Mouse (Mus musculus): Measurements from ENCODE around the gene Tmem171. TPM values are rescaled to one million over a fixed set of nuclear protein-coding genes. Genes with fewer than 3 reads are reported as not detected.

Tmem171 gene
- polyA plus RNA-seq (2015; fragmentation: Nextera tagmentation; extraction: Ambion mirVana): not detected in 2 replicates

GRCm38 (mm10) chr13:98694773-98695314 is at the start of gene Tmem171:
Tmem171 (minus strand) TSS chr13:98694834.
- Histone ChIP-seq H3K9ac (peak within 1 kb of the TSS; percentile 45), H3K27ac (no peak within 1 kb of the TSS), H3K27me3 (peaks cover 34% of the 10 kb centered on the region), H3K4me1 (peaks cover 8% of the 10 kb centered on the region), H3K9me3 (replicated peaks) (no peaks in the 10 kb centered on the region), H3K4me2 (peak within 1 kb of the TSS; percentile 59), H3K4me3 (peak within 1 kb of the TSS; percentile 29), H3K36me3 (ENCODE audit: poor library complexity, severe bottlenecking) (no peaks in the 10 kb centered on the region)
- ATAC-seq: peak; percentile 45; the same call in 1 of the 2 replicates
- 7% methylated on average over 36 of the region's 44 CpGs for WGBS

- Histone ChIP-seq H3K9ac (no peak overlapping the region), H3K9me3 (replicated peaks) (no peaks in the 10 kb centered on the region), H3K36me3 (ENCODE audit: poor library complexity, severe bottlenecking) (peaks cover 35% of the 10 kb centered on the region), H3K4me3 (no peak overlapping the region), H3K4me1 (no peaks in the 10 kb centered on the region), H3K27me3 (no peaks in the 10 kb centered on the region), H3K27ac (no peak overlapping the region), H3K4me2 (no peak overlapping the region)
- no peak for ATAC-seq
Observed at GRCm38 (mm10) chr13:98743829-98744228, 49.2 kb upstream of the Tmem171 start.

GRCm38 (mm10) chr13:98743214-98743613 is 48.6 kb upstream of the Tmem171 start:
- 92% methylated on average over 6 of the region's 6 CpGs for WGBS
- H3K9ac ChIP-seq: no peak overlapping the region
- H3K4me2 ChIP-seq: no peak overlapping the region
- no peaks in the 10 kb centered on the region for H3K4me1 ChIP-seq
- no peaks in the 10 kb centered on the region for H3K9me3 ChIP-seq (replicated peaks)
- peaks cover 38% of the 10 kb centered on the region for H3K36me3 ChIP-seq (ENCODE audit: poor library complexity, severe bottlenecking)
- ATAC-seq: no peak
- H3K4me3 ChIP-seq: no peak overlapping the region
- no peak overlapping the region for H3K27ac ChIP-seq
- H3K27me3 ChIP-seq: no peaks in the 10 kb centered on the region

DNA sequence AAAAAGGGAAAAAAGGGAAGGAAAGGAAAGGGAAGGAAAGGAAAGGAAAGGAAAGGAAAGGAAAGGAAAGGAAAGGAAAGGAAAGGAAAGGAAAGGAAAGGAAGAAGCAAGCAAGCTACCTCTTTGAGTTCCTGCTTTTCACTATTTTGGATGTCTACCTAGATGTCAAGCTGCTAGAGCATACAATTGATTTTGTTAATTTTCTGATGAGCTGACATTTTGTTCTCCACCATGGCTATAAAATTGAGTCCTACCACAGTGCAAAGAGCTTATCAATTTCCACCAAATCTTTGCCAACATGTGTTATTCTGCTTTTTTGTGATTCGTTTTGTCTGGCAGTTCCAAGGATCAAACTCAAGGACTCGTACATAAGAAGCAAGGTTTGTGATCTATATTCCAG is 43.6 kb upstream of the Tmem171 start:
- H3K9ac ChIP-seq: no peak overlapping the region
- no peak for ATAC-seq
- no peaks in the 10 kb centered on the region for H3K9me3 ChIP-seq (replicated peaks)
- no peaks in the 10 kb centered on the region for H3K27me3 ChIP-seq
- H3K27ac ChIP-seq: no peak overlapping the region
- peaks cover 31% of the 10 kb centered on the region for H3K36me3 ChIP-seq (ENCODE audit: poor library complexity, severe bottlenecking)
- no peak overlapping the region for H3K4me3 ChIP-seq
- WGBS: 95% methylated on average over 2 of the region's 2 CpGs
- H3K4me1 ChIP-seq: no peaks in the 10 kb centered on the region
- H3K4me2 ChIP-seq: no peak overlapping the region

DNA sequence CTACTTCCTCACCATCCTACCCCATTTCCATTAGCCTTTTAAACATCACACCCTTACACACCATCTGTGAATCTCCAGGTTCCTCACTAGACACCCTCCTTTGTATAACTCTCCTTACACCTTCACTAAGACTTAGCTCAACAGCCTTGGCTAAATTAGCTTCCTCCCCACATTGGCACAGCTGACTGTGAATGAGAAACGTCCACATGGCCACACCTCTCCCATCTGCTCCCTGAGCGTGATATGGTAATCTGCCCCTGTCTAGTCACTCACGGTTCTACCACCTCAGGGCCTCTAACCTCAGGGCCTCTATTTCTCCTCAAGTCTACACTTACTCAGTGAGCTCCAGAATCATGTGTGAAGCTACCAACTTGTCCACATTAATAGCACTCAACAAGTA is 38.7 kb upstream of the Tmem171 start:
- Histone ChIP-seq H3K4me3 (no peak overlapping the region), H3K4me1 (no peaks in the 10 kb centered on the region), H3K27ac (no peak overlapping the region), H3K27me3 (no peaks in the 10 kb centered on the region), H3K4me2 (no peak overlapping the region), H3K9me3 (replicated peaks) (no peaks in the 10 kb centered on the region), H3K9ac (no peak overlapping the region), H3K36me3 (ENCODE audit: poor library complexity, severe bottlenecking) (peaks cover 45% of the 10 kb centered on the region)
- WGBS: 60% methylated on average over 3 of the region's 3 CpGs
- peak; percentile 33; the same call in 1 of the 2 replicates for ATAC-seq

DNA sequence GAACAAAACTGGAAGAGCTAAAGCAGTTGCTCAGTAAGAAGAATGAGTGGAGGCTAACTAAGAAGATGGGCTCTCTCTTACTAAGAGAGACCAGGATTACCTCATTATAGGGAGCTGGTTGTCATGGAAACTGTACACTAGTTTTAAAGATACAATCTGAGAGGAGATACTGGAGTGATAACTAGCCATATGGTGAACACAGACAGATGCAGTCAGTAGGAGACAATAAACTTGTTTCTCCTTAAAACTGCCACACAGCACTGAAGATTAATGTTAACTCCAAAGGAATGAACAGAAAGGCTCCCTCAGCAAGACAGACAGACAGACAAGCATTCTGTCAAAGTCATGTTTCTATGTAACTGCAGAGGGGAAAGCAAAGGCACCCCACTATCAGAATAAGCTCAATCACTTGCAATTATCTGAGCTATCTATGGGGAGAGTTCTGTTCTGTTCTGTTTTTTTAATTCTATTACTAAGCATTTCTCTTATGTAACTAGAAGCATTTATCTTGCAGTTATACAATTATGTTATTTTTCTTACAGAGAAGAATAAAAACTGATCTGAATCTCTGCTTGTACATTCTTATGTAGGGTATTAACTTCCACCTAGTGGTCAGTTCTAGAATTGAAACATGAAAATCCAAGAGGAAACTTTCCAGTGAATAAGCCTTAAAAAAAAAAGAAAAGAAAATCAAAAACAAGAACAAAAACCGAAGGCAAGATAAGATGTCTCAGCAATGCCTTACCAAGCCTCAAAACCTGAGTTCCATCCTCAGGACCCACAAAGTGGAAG is 34.8 kb upstream of the Tmem171 start:
- Histone ChIP-seq H3K9me3 (replicated peaks) (no peaks in the 10 kb centered on the region), H3K27me3 (no peaks in the 10 kb centered on the region), H3K4me2 (no peak overlapping the region), H3K9ac (no peak overlapping the region), H3K4me1 (no peaks in the 10 kb centered on the region), H3K27ac (no peak overlapping the region), H3K4me3 (no peak overlapping the region), H3K36me3 (ENCODE audit: poor library complexity, severe bottlenecking) (peaks cover 57% of the 10 kb centered on the region)
- ATAC-seq: no peak
- WGBS: 67% methylated on average over 1 of the region's 1 CpGs

GRCm38 (mm10) chr13:98726494-98726893 is 31.9 kb upstream of the Tmem171 start:
- Histone ChIP-seq H3K9me3 (replicated peaks) (no peaks in the 10 kb centered on the region), H3K27ac (no peak overlapping the region), H3K36me3 (ENCODE audit: poor library complexity, severe bottlenecking) (peaks cover 45% of the 10 kb centered on the region), H3K27me3 (no peaks in the 10 kb centered on the region), H3K9ac (no peak overlapping the region), H3K4me1 (no peaks in the 10 kb centered on the region), H3K4me2 (no peak overlapping the region), H3K4me3 (no peak overlapping the region)
- ATAC-seq: no peak; the same call in 1 of the 2 replicates
- WGBS: 61% methylated on average over 4 of the region's 4 CpGs

- H3K9ac ChIP-seq: no peak overlapping the region
- WGBS: 89% methylated on average over 1 of the region's 1 CpGs
- no peaks in the 10 kb centered on the region for H3K4me1 ChIP-seq
- H3K27ac ChIP-seq: no peak overlapping the region
- no peak overlapping the region for H3K4me2 ChIP-seq
- no peaks in the 10 kb centered on the region for H3K27me3 ChIP-seq
- H3K36me3 ChIP-seq (ENCODE audit: poor library complexity, severe bottlenecking): peaks cover 42% of the 10 kb centered on the region
- H3K9me3 ChIP-seq (replicated peaks): no peaks in the 10 kb centered on the region
- ATAC-seq: no peak
- no peak overlapping the region for H3K4me3 ChIP-seq
Observed at GRCm38 (mm10) chr13:98723430-98723829, 28.8 kb upstream of the Tmem171 start.

DNA sequence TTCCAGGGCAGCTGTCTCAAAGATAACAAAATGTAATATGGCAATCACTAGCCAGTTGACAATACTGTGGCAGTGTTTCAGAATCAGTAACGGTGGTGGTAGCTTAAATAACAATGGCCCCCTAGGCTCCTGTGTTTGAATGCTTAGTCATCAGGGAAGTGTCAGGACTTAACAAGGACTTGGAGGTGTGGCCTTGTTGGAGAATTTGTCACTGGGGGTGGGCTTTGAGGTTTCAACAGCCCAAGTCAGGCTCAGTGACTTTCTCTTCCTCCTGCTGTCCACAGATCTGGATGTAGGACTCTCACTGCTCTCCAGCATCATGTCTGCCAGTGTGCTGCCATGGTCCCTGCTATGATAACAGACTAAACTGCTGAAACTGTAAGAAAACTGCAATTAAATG is 27.7 kb upstream of the Tmem171 start:
- Histone ChIP-seq H3K9me3 (replicated peaks) (no peaks in the 10 kb centered on the region), H3K4me3 (no peak overlapping the region), H3K4me1 (no peaks in the 10 kb centered on the region), H3K27ac (no peak overlapping the region), H3K27me3 (no peaks in the 10 kb centered on the region), H3K4me2 (no peak overlapping the region), H3K9ac (no peak overlapping the region), H3K36me3 (ENCODE audit: poor library complexity, severe bottlenecking) (peaks cover 31% of the 10 kb centered on the region)
- no peak for ATAC-seq
- WGBS: 21% methylated on average over 1 of the region's 1 CpGs

GRCm38 (mm10) chr13:98716176-98716575 is 21.5 kb upstream of the Tmem171 start:
- WGBS: 89% methylated on average over 8 of the region's 8 CpGs
- Histone ChIP-seq H3K4me2 (no peak overlapping the region), H3K27ac (no peak overlapping the region), H3K36me3 (ENCODE audit: poor library complexity, severe bottlenecking) (peaks cover 3% of the 10 kb centered on the region; the same call in 1 of the 2 replicates), H3K4me3 (no peak overlapping the region), H3K9me3 (replicated peaks) (no peaks in the 10 kb centered on the region), H3K4me1 (no peaks in the 10 kb centered on the region), H3K27me3 (no peaks in the 10 kb centered on the region), H3K9ac (no peak overlapping the region)
- no peak for ATAC-seq

DNA sequence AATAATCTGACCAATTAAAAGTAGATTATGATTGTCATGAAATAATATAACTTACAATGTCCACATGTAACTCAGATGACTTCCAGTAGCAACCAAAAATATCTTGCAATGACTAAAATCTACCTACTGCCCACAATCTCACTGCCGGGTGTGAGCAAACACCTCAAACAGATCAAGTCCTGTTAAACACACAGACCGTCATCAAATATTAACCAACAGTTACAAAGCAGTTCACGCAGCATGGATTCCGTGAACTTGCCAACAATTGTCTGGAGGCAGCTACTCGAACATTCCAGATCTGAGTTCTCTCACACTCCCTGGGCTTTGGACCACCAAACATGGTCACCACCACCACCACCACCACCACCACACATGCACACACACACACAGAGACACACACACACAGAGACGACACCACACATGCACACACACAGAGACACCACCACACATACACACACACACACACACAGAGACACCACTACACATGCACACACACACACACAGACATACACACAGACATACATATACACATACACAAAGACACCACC is 20.9 kb upstream of the Tmem171 start:
- Histone ChIP-seq H3K36me3 (ENCODE audit: poor library complexity, severe bottlenecking) (no peaks in the 10 kb centered on the region), H3K4me3 (no peak overlapping the region), H3K9ac (no peak overlapping the region), H3K9me3 (replicated peaks) (no peaks in the 10 kb centered on the region), H3K4me1 (no peaks in the 10 kb centered on the region), H3K4me2 (no peak overlapping the region), H3K27me3 (no peaks in the 10 kb centered on the region), H3K27ac (no peak overlapping the region)
- 85% methylated on average over 6 of the region's 6 CpGs for WGBS
- no peak for ATAC-seq

DNA sequence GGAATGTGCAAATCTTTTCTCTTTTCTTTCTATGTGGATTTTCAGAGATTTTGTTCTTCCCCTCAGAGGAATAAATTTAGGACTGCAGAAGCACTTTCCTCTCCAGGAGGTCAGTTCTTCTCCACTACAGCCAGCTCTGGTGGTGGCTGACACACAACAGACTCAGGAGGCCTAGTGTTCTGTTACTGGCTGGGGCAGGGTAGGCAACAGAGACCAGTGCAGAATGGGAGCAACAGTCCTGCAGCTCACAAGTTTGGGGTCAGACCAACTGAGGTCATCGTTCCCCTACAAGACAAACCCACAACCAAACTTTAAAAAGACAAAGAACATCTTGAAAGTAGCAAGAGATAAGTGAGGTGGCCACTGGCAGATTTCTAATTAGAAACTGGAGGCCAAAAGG is 16.0 kb upstream of the Tmem171 start:
- no peak for ATAC-seq
- no peak overlapping the region for H3K9ac ChIP-seq
- H3K4me1 ChIP-seq: no peaks in the 10 kb centered on the region
- no peak overlapping the region for H3K4me2 ChIP-seq
- H3K36me3 ChIP-seq (ENCODE audit: poor library complexity, severe bottlenecking): no peaks in the 10 kb centered on the region
- H3K27ac ChIP-seq: no peak overlapping the region
- no peak overlapping the region for H3K4me3 ChIP-seq
- H3K27me3 ChIP-seq: no peaks in the 10 kb centered on the region
- 92% methylated on average over 1 of the region's 1 CpGs for WGBS
- no peaks in the 10 kb centered on the region for H3K9me3 ChIP-seq (replicated peaks)
